Mouse (Mus musculus): Measurements from ENCODE around the gene Gpr68. TPM values are rescaled to one million over a fixed set of nuclear protein-coding genes. Genes with fewer than 3 reads are reported as not detected.

Gene Gpr68
- polyA plus RNA-seq, 1 experiment from 2014 or later: 0.36 TPM

GRCm38 (mm10) chr12:100877936-100878335 is 30.1 kb downstream of the Gpr68 start:
- 0 out of 2 replicates have a peak overlapping the region, but pooled peaks have one; percentile 5 for H3K27ac ChIP-seq
- no peaks in the 10 kb centered on the region for H3K4me1 ChIP-seq
- DNase-seq (ENCODE audit: extremely low spot score, low spot score): no peak
- H3K9me3 ChIP-seq: no peaks in the 10 kb centered on the region
- H3K4me3 ChIP-seq: no peak overlapping the region
- H3K27me3 ChIP-seq (ENCODE audit: poor library complexity, severe bottlenecking): no peaks in the 10 kb centered on the region
- H3K36me3 ChIP-seq (replicated peaks): no peaks in the 10 kb centered on the region
- 83% methylated on average over 6 of the region's 6 CpGs for WGBS

- 81% methylated on average over 5 of the region's 6 CpGs for WGBS
- H3K36me3 ChIP-seq (replicated peaks): no peaks in the 10 kb centered on the region
- DNase-seq (ENCODE audit: extremely low spot score, low spot score): no peak
- no peak overlapping the region for H3K27ac ChIP-seq
- H3K27me3 ChIP-seq (ENCODE audit: poor library complexity, severe bottlenecking): no peaks in the 10 kb centered on the region
- no peaks in the 10 kb centered on the region for H3K4me1 ChIP-seq
- H3K9me3 ChIP-seq: no peaks in the 10 kb centered on the region
- H3K4me3 ChIP-seq: no peak overlapping the region
Observed at GRCm38 (mm10) chr12:100875960-100876359, 32.0 kb downstream of the Gpr68 start.

GRCm38 (mm10) chr12:100875553-100875952 is 32.4 kb downstream of the Gpr68 start:
- Histone ChIP-seq H3K9me3 (no peaks in the 10 kb centered on the region), H3K27ac (no peak overlapping the region), H3K27me3 (ENCODE audit: poor library complexity, severe bottlenecking) (no peaks in the 10 kb centered on the region), H3K36me3 (replicated peaks) (no peaks in the 10 kb centered on the region), H3K4me3 (no peak overlapping the region), H3K4me1 (no peaks in the 10 kb centered on the region)
- no peak for DNase-seq (ENCODE audit: extremely low spot score, low spot score)
- WGBS: 80% methylated on average over 3 of the region's 3 CpGs

GRCm38 (mm10) chr12:100873612-100874011 is 34.4 kb downstream of the Gpr68 start:
- DNase-seq (ENCODE audit: extremely low spot score, low spot score): no peak
- no peak overlapping the region for H3K4me3 ChIP-seq
- H3K9me3 ChIP-seq: peaks cover 5% of the 10 kb centered on the region; the same call in 1 of the 2 replicates
- no peaks in the 10 kb centered on the region for H3K36me3 ChIP-seq (replicated peaks)
- peaks cover 4% of the 10 kb centered on the region; the same call in 1 of the 2 replicates for H3K4me1 ChIP-seq
- H3K27ac ChIP-seq: no peak overlapping the region
- no peaks in the 10 kb centered on the region for H3K27me3 ChIP-seq (ENCODE audit: poor library complexity, severe bottlenecking)
- WGBS: 81% methylated on average over 3 of the region's 3 CpGs

- H3K4me3 ChIP-seq: no peak overlapping the region
- 87% methylated on average over 2 of the region's 2 CpGs for WGBS
- DNase-seq (ENCODE audit: extremely low spot score, low spot score): no peak
- H3K27me3 ChIP-seq (ENCODE audit: poor library complexity, severe bottlenecking): no peaks in the 10 kb centered on the region
- no peak overlapping the region for H3K27ac ChIP-seq
- H3K36me3 ChIP-seq (replicated peaks): no peaks in the 10 kb centered on the region
- H3K9me3 ChIP-seq: peaks cover 5% of the 10 kb centered on the region; the same call in 1 of the 2 replicates
- peaks cover 11% of the 10 kb centered on the region for H3K4me1 ChIP-seq
Observed at GRCm38 (mm10) chr12:100871841-100872240, 36.2 kb downstream of the Gpr68 start.

GRCm38 (mm10) chr12:100871234-100871633 is 36.8 kb downstream of the Gpr68 start:
- 91% methylated on average over 6 of the region's 6 CpGs for WGBS
- DNase-seq (ENCODE audit: extremely low spot score, low spot score): no peak
- Histone ChIP-seq H3K27me3 (ENCODE audit: poor library complexity, severe bottlenecking) (no peaks in the 10 kb centered on the region), H3K4me1 (peaks cover 11% of the 10 kb centered on the region), H3K27ac (no peak overlapping the region), H3K9me3 (peaks cover 5% of the 10 kb centered on the region; the same call in 1 of the 2 replicates), H3K36me3 (replicated peaks) (no peaks in the 10 kb centered on the region), H3K4me3 (no peak overlapping the region)

- 67% methylated on average over 4 of the region's 4 CpGs for WGBS
- DNase-seq (ENCODE audit: extremely low spot score, low spot score): no peak
- Histone ChIP-seq H3K4me1 (peaks cover 11% of the 10 kb centered on the region), H3K9me3 (peaks cover 5% of the 10 kb centered on the region; the same call in 1 of the 2 replicates), H3K4me3 (no peak overlapping the region), H3K27me3 (ENCODE audit: poor library complexity, severe bottlenecking) (no peaks in the 10 kb centered on the region), H3K36me3 (replicated peaks) (no peaks in the 10 kb centered on the region), H3K27ac (no peak overlapping the region)
Observed at GRCm38 (mm10) chr12:100868049-100868622, 39.9 kb downstream of the Gpr68 start.

- 92% methylated on average over 8 of the region's 8 CpGs for WGBS
- no peaks in the 10 kb centered on the region for H3K36me3 ChIP-seq (replicated peaks)
- H3K4me1 ChIP-seq: peaks cover 11% of the 10 kb centered on the region
- H3K27ac ChIP-seq: no peak overlapping the region
- H3K9me3 ChIP-seq: peaks cover 5% of the 10 kb centered on the region; the same call in 1 of the 2 replicates
- no peak for DNase-seq (ENCODE audit: extremely low spot score, low spot score)
- no peaks in the 10 kb centered on the region for H3K27me3 ChIP-seq (ENCODE audit: poor library complexity, severe bottlenecking)
- H3K4me3 ChIP-seq: no peak overlapping the region
Observed at GRCm38 (mm10) chr12:100867097-100867496, 40.9 kb downstream of the Gpr68 start.

GRCm38 (mm10) chr12:100865509-100866078 is 42.4 kb downstream of the Gpr68 start:
- no peak for DNase-seq (ENCODE audit: extremely low spot score, low spot score)
- Histone ChIP-seq H3K4me3 (no peak overlapping the region), H3K27me3 (ENCODE audit: poor library complexity, severe bottlenecking) (no peaks in the 10 kb centered on the region), H3K36me3 (replicated peaks) (no peaks in the 10 kb centered on the region), H3K4me1 (peaks cover 11% of the 10 kb centered on the region), H3K9me3 (peaks cover 5% of the 10 kb centered on the region; the same call in 1 of the 2 replicates), H3K27ac (no peak overlapping the region)
- 88% methylated on average over 11 of the region's 11 CpGs for WGBS

GRCm38 (mm10) chr12:100865072-100865471 is 42.9 kb downstream of the Gpr68 start:
- peaks cover 5% of the 10 kb centered on the region; the same call in 1 of the 2 replicates for H3K9me3 ChIP-seq
- no peak overlapping the region for H3K27ac ChIP-seq
- H3K4me1 ChIP-seq: peaks cover 11% of the 10 kb centered on the region
- no peaks in the 10 kb centered on the region for H3K36me3 ChIP-seq (replicated peaks)
- H3K27me3 ChIP-seq (ENCODE audit: poor library complexity, severe bottlenecking): no peaks in the 10 kb centered on the region
- H3K4me3 ChIP-seq: no peak overlapping the region
- no peak for DNase-seq (ENCODE audit: extremely low spot score, low spot score)

GRCm38 (mm10) chr12:100862856-100863446 is 45.0 kb downstream of the Gpr68 start:
- no peak for DNase-seq (ENCODE audit: extremely low spot score, low spot score)
- H3K27me3 ChIP-seq (ENCODE audit: poor library complexity, severe bottlenecking): no peaks in the 10 kb centered on the region
- H3K4me1 ChIP-seq: peaks cover 3% of the 10 kb centered on the region; the same call in 1 of the 2 replicates
- no peak overlapping the region for H3K27ac ChIP-seq
- 96% methylated on average over 3 of the region's 3 CpGs for WGBS
- no peaks in the 10 kb centered on the region for H3K36me3 ChIP-seq (replicated peaks)
- no peak overlapping the region for H3K4me3 ChIP-seq
- no peaks in the 10 kb centered on the region for H3K9me3 ChIP-seq

- H3K4me1 ChIP-seq: no peaks in the 10 kb centered on the region
- H3K9me3 ChIP-seq: no peaks in the 10 kb centered on the region
- no peak overlapping the region for H3K27ac ChIP-seq
- 85% methylated on average over 3 of the region's 3 CpGs for WGBS
- H3K27me3 ChIP-seq (ENCODE audit: poor library complexity, severe bottlenecking): no peaks in the 10 kb centered on the region
- no peak overlapping the region for H3K4me3 ChIP-seq
- DNase-seq (ENCODE audit: extremely low spot score, low spot score): no peak
- H3K36me3 ChIP-seq (replicated peaks): no peaks in the 10 kb centered on the region
Observed at GRCm38 (mm10) chr12:100862272-100862671, 45.7 kb downstream of the Gpr68 start.

- Histone ChIP-seq H3K36me3 (replicated peaks) (no peaks in the 10 kb centered on the region), H3K4me1 (no peaks in the 10 kb centered on the region), H3K4me3 (no peak overlapping the region), H3K27me3 (ENCODE audit: poor library complexity, severe bottlenecking) (no peaks in the 10 kb centered on the region), H3K9me3 (no peaks in the 10 kb centered on the region), H3K27ac (no peak overlapping the region)
- WGBS: 74% methylated on average over 7 of the region's 7 CpGs
- no peak for DNase-seq (ENCODE audit: extremely low spot score, low spot score)
Observed at GRCm38 (mm10) chr12:100857791-100858190, 50.2 kb downstream of the Gpr68 start.

Data from forebrain, embryonic 10.5 days (tissue).